Mouse (Mus musculus): Measurements from ENCODE around the gene Ffar2.

DNA sequence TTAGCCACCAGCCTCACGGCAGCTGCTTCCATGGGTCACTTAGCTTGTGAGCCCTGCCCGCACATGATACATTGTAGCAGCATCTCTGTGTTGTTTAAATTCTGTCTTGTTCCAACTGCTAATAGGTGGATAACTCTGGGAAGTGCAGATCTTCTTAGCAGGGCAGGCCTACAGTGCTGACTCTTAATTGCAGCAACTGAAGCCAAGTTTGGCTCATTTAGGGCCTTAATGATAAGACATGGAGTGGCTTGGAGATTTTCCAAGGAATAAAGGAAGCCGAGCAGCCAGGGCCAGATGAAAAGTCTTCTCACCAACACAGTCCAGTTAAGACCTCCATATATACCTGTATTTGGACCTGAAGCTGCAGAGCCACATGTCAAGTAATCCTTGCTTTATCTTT lies 16.7 kb upstream of the Ffar2 start:
- TF ChIP-seq CTCF (IDR thresholded peaks at IDR 0.05; ENCODE audit: low read depth, low read length) (no peak), GATA1 (IDR thresholded peaks at IDR 0.05; ENCODE audit: borderline replicate concordance, low read length) (no peak)
